Mouse (Mus musculus) forebrain, embryonic 14.5 days (tissue): ENCODE results near the gene Acvr1. TPM values are rescaled to one million over a fixed set of nuclear protein-coding genes. Genes with fewer than 3 reads are reported as not detected.

ENCODE experiments used
- ATAC-seq: fragments of 200-750 bp; cut with Nextera tagmentation; 2 replicates; pipeline ENCODE4 v1.8.0; 2017; ENCODE audit warnings: mild to moderate bottlenecking, moderate library complexity
- DNase-seq: peaks from one replicate; pipeline ENCODE4 v3.0.0-alpha.2; 2015; ENCODE audit warnings: low spot score
- H3K27ac ChIP-seq: fragments of 300-500 bp; sonication (generic); 2 replicates; pipeline ENCODE4 v1.5.1; 2014; ENCODE audit warnings: low read depth, mild to moderate bottlenecking, control low read depth, low read length, moderate library complexity
- H3K27me3 ChIP-seq: fragments of 300-500 bp; sonication (generic); replicated peaks from 2 replicates; pipeline ENCODE4 v1.6.1; 2014; ENCODE audit warnings: low read length, control low read depth, mixed read lengths; ENCODE audit not compliant: control insufficient read depth, insufficient read depth
- H3K36me3 ChIP-seq: fragments of 300-500 bp; sonication (generic); 2 replicates; pipeline ENCODE4 v1.6.1; 2014; ENCODE audit warnings: low read length, control low read depth; ENCODE audit not compliant: control insufficient read depth, insufficient read depth
- H3K4me1 ChIP-seq: fragments of 300-500 bp; sonication (generic); 2 replicates; pipeline ENCODE4 v1.6.1; 2014; ENCODE audit warnings: antibody characterized with exemption, low read length, control low read depth; ENCODE audit not compliant: control insufficient read depth, insufficient read depth
- H3K4me2 ChIP-seq: fragments of 300-500 bp; sonication (generic); 2 replicates; pipeline ENCODE4 v1.6.1; 2014; ENCODE audit warnings: mild to moderate bottlenecking, control low read depth, low read length
- H3K4me3 ChIP-seq: fragments of 300-500 bp; sonication (generic); 2 replicates; pipeline ENCODE4 v1.5.1; 2014; ENCODE audit warnings: low read depth, low read length, control low read depth
- H3K9ac ChIP-seq: fragments of 300-500 bp; sonication (generic); 2 replicates; pipeline ENCODE4 v1.6.1; 2014; ENCODE audit warnings: mild to moderate bottlenecking, low read length, control low read depth, moderate library complexity
- H3K9me3 ChIP-seq: fragments of 300-500 bp; sonication (generic); replicated peaks from 2 replicates; pipeline ENCODE4 v1.6.1; 2016; ENCODE audit warnings: low read length, control low read depth, mixed read lengths; ENCODE audit not compliant: control insufficient read depth
- WGBS: fragments of 180-500 bp; shearing (Covaris S2); extraction: QIAGEN DNeasy Blood & Tissue Kit; methylation state at CpG from one replicate; pipeline ENCODE4 v1.1.7; 2014; 5-methylcytosine and 5-hydroxymethylcytosine counted together
- polyA plus RNA-seq: library from polyadenylated mRNA; unstranded; fragments of >200 nt; fragmentation: Nextera tagmentation; extraction: Ambion mirVana; gene quantifications from 2 replicates; pipeline ENCODE4 v1.2.1, GENCODE M21; 2014

Gene Acvr1
- polyA plus RNA-seq, 1 experiment from 2014 or later, result 8.7 TPM

DNA sequence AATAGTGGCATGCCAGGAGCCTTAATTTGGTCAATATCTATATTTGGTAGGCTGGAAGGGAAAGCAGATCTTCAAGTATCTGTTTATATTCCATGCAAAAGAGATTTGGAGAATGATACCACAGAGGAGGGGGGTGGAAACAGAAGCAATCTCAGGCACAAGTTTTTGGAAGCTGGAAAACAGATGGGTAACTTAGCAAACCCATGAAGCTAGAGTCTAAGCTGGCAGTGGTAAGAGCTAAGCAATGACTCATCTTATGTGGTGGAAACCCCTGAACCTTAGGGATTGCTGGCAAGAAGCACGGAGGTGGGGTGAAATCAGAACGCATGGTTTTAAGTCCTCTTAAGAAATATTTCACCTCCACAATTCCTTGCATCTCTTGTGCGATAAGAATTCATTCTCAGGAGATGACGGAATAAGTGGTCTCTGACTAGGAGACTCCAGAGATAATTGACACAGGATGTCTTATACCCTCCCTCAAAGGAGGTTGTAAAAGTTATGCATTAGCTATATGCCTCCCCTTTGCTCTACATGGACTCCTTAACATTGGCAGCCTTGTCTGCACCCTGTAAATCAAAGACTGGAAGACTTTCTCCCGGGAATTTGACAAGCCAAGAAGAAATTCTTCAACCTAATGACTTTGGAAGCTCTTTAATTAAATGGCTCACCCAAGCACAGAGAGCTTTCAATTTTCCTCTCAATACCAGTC, 157.9 kb downstream of the Acvr1 start:
- Histone ChIP-seq H3K9me3 (no peaks in the 10 kb centered on the region), H3K36me3 (no peaks in the 10 kb centered on the region), H3K9ac (no peak overlapping the region), H3K4me3 (no peak overlapping the region), H3K4me1 (no peaks in the 10 kb centered on the region), H3K27ac (no peak overlapping the region), H3K4me2 (no peak overlapping the region), H3K27me3 (no peaks in the 10 kb centered on the region)
- ATAC-seq, result no peak
- no peak for DNase-seq
- WGBS, result 88% methylated on average over 5 of the region's 5 CpGs

DNA sequence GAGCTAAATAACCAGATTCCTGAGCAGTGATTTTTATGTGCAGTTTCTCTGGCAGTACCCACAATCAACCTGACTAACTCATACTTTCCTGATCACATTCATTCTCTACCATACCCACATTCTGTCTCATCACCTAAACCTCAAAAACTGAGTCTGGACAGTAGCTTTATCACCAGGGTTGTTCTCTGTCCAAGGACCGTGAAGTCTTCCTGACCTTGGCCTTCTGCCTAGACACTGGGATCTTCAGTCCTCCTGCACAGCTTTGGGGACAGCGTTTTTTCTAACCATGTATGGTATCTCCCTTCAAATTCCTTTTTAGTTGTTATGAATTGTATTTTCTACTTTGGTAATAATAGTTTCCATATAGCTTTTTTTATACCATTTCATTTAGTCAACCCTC, 163.5 kb downstream of the Acvr1 start:
- DNase-seq, result no peak
- Histone ChIP-seq H3K9me3 (no peaks in the 10 kb centered on the region), H3K4me2 (no peak overlapping the region), H3K4me3 (no peak overlapping the region), H3K36me3 (no peaks in the 10 kb centered on the region), H3K27ac (no peak overlapping the region), H3K9ac (no peak overlapping the region), H3K4me1 (no peaks in the 10 kb centered on the region), H3K27me3 (no peaks in the 10 kb centered on the region)
- no peak for ATAC-seq
- WGBS, result 91% methylated on average over 2 of the region's 2 CpGs

DNA sequence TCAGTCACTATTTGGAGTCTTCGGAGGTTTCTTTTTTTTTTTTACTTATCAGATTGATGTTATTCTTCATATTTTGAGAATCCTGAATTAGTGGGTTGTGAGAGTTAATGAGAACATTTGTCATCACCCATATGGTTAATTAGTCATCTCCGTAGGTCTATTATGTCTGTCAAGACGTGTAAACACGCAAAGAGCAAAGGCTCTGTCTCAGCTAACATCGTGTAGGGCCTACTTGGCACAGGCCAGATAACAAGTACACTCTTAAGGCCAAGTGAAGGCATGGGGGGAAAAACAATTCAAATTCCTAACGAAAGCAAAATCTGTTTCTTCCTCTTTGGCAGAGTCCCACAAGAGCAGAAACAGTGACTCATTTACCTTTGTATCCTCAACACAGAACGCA, 178.4 kb downstream of the Acvr1 start:
- Histone ChIP-seq H3K4me2 (no peak overlapping the region), H3K9ac (no peak overlapping the region), H3K36me3 (no peaks in the 10 kb centered on the region), H3K27ac (no peak overlapping the region), H3K4me1 (no peaks in the 10 kb centered on the region), H3K4me3 (no peak overlapping the region), H3K9me3 (no peaks in the 10 kb centered on the region), H3K27me3 (no peaks in the 10 kb centered on the region)
- ATAC-seq (peak; percentile 70; the same call in 1 of the 2 replicates), DNase-seq (peak; percentile 65)
- 42% methylated on average over 7 of the region's 7 CpGs for WGBS

DNA sequence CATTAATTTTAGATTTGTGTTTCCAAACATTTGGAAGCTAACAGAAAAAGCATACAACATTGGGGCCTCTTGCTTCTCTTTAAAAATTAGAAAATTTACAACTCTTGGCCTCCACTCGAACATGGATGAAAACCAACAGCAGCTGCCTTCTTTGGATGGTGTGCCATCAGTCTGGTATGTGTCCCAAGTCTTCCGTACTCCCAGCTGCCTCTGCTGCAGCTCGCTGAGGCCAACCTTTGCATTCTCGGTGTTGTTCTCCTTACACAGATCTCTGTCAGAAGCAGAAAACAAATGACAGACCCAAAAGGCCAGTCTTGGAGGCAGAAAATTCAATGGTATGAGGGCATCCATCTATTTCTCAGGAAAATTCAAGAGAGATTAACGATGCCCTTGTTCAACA, 186.9 kb downstream of the Acvr1 start:
- Histone ChIP-seq H3K4me3 (no peak overlapping the region), H3K9me3 (no peaks in the 10 kb centered on the region), H3K27ac (peak overlapping the region; percentile 46; the same call in 1 of the 2 replicates), H3K27me3 (no peaks in the 10 kb centered on the region), H3K4me1 (peaks cover 8% of the 10 kb centered on the region), H3K4me2 (no peak overlapping the region), H3K36me3 (no peaks in the 10 kb centered on the region), H3K9ac (no peak overlapping the region)
- ATAC-seq (peak; percentile 47; the same call in 1 of the 2 replicates), DNase-seq (peak; percentile 44)
- WGBS, result 44% methylated on average over 5 of the region's 5 CpGs

DNA sequence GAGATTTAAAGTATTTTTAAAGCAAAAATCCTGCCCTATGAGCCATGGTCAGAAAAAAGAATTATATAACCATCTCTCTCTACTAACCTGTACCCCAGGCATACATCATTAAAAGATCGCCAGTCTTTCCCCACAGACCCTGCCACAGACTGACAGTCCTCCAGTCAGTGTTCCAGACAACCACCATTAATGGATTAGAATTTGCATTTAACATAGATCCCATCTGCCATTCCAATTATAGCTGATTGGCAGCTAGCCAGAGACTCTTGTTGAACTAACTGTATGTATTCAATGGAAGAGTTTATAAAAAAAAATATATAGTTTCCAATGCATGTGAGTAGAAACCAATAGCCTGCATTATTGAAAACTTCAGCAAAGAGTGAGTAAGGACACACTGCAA, 187.5 kb downstream of the Acvr1 start:
- ATAC-seq (peak; percentile 85), DNase-seq (peak; percentile 89)
- H3K36me3 ChIP-seq, result no peaks in the 10 kb centered on the region
- no peak overlapping the region for H3K4me3 ChIP-seq
- no peak overlapping the region for H3K9ac ChIP-seq
- no peaks in the 10 kb centered on the region for H3K27me3 ChIP-seq
- WGBS, result 19% methylated on average over 1 of the region's 1 CpGs
- peaks cover 8% of the 10 kb centered on the region for H3K4me1 ChIP-seq
- H3K27ac ChIP-seq, result no peak overlapping the region
- no peak overlapping the region for H3K4me2 ChIP-seq
- H3K9me3 ChIP-seq, result no peaks in the 10 kb centered on the region

DNA sequence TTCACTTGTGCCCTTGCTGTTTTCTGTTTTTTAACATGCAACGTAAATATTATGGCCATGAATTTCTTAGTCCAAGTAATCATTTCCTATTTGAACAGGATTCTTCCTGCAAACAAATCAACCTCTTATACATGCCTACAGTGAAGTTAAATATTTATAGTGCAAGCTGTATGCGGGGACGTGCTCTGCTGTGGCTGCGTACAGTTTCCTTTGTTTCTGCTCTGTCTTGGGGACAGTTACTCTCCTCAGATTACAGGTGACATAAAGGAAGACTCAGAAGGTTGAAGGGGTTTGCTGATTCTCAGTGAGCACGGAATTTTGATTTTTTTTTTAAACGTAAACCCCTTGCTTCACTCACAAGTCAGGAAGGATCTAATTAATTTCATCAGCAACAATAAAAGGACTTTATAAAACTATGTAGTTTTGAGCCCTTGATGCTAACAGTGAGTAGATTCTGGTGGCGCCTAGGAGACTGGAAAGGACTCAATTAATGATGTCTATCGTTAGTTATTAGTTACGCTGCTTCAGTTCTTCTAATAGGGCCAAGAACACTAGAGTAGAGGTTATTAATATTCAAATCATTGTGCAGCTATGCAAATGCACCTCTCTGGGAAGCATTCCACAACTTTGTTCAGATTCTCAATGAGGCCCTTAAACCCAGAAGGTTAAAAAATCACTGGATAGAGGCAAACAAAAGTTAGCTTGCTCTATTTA, 189.4 kb downstream of the Acvr1 start:
- H3K9ac ChIP-seq, result no peak overlapping the region
- no peak overlapping the region for H3K4me2 ChIP-seq
- no peaks in the 10 kb centered on the region for H3K27me3 ChIP-seq
- no peaks in the 10 kb centered on the region for H3K9me3 ChIP-seq
- 20% methylated on average over 9 of the region's 9 CpGs for WGBS
- H3K27ac ChIP-seq, result no peak overlapping the region
- H3K4me3 ChIP-seq, result no peak overlapping the region
- peak; percentile 62 for DNase-seq
- H3K36me3 ChIP-seq, result no peaks in the 10 kb centered on the region
- H3K4me1 ChIP-seq, result peaks cover 8% of the 10 kb centered on the region
- peak; percentile 47 for ATAC-seq

DNA sequence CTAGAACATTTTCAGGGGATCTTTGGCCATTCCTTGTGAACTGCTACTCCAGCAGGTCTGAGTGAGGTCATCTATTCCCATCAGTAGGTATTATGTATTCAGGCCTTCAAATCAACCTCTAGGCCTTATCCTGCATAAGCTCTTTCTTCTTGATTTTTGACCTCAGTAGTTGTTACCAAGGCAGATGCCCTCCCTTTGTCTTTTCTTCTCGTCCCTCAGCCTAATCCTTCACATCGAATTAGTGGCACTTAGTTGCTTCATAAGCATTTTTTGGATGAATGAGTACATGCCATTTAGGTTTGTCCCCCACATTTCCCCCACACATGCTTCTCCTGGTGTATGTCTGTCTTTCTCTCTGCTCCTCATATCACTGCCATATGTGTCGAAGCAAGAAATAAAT, 200.8 kb downstream of the Acvr1 start:
- ATAC-seq, result no peak
- no peak overlapping the region for H3K4me3 ChIP-seq
- WGBS, result 73% methylated on average over 3 of the region's 3 CpGs
- no peak overlapping the region for H3K9ac ChIP-seq
- H3K27ac ChIP-seq, result no peak overlapping the region
- no peak overlapping the region for H3K4me2 ChIP-seq
- no peaks in the 10 kb centered on the region for H3K27me3 ChIP-seq
- H3K9me3 ChIP-seq, result no peaks in the 10 kb centered on the region
- H3K36me3 ChIP-seq, result no peaks in the 10 kb centered on the region
- no peaks in the 10 kb centered on the region for H3K4me1 ChIP-seq
- DNase-seq, result no peak

DNA sequence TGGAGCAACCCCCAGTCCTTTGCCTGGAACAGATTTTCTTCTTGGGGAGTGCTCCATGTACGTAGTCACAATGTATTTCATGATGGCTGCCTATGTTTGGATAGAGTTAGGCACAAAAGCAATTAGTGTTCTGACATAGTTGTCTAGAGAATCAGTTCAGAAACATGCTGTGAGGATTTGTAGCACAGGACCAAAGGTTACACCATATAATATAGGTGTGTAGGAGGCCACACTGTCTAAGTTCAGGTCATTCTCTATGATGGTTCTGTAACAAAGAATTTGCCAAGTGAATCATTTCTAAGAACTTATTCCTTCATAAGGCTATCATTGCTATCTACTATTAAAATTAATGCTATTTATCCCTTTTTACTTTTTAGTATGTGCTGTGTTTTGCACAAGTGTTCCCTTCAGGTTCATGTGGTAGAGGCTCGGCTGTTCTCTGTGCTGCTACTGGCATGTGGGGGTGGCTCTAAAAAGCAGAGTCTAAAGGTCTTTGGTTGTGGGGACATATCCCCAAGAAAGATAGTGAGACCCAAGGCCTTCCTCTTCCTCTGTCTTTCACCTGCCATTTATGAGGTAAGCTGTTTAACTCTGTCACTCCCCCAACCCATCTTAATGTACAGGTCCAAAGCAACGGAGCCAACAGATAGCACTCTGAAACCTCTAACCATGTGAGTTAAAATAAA, 205.5 kb downstream of the Acvr1 start:
- H3K27me3 ChIP-seq, result no peaks in the 10 kb centered on the region
- no peak overlapping the region for H3K4me3 ChIP-seq
- no peaks in the 10 kb centered on the region for H3K36me3 ChIP-seq
- ATAC-seq (no peak), DNase-seq (no peak)
- H3K4me2 ChIP-seq, result no peak overlapping the region
- H3K9me3 ChIP-seq, result no peaks in the 10 kb centered on the region
- no peak overlapping the region for H3K27ac ChIP-seq
- no peaks in the 10 kb centered on the region for H3K4me1 ChIP-seq
- 91% methylated on average over 3 of the region's 3 CpGs for WGBS
- H3K9ac ChIP-seq, result no peak overlapping the region

DNA sequence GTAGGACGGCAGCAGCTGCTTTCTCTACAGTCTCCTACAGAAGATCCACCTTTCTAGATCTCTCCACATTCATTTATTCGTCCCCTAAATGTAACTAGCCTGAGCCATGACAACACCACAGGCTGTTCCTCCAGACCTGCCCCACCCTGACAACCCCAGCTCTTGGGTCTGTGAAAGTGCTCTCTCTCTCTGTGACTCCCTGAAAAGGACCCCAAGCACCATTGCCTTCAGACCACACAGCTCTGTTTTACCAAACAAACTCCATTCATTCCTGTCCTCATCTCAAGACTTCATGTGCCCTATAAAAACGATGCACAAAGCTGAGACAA, 208.9 kb downstream of the Acvr1 start:
- Histone ChIP-seq H3K9me3 (no peaks in the 10 kb centered on the region), H3K4me3 (peak overlapping the region; percentile 57), H3K9ac (peak overlapping the region; percentile 63; the same call in 1 of the 2 replicates), H3K4me1 (no peaks in the 10 kb centered on the region), H3K4me2 (peak overlapping the region; percentile 100), H3K27ac (no peak overlapping the region), H3K27me3 (0 out of 2 replicates have a peak, but pooled peaks cover 4% of the 10 kb centered on the region), H3K36me3 (no peaks in the 10 kb centered on the region)
- WGBS, result 18% methylated on average over 3 of the region's 3 CpGs
- peak; percentile 35; the same call in 1 of the 2 replicates for ATAC-seq
- DNase-seq, result no peak
